Mouse (Mus musculus) spleen, adult 2 months (tissue): ENCODE measurements around the gene Olfr552. TPM values are rescaled to one million over a fixed set of nuclear protein-coding genes. Genes with fewer than 3 reads are reported as not detected.
A peak's percentile ranks its signal among the peaks of the same experiment; 100 is the strongest.

Source experiments
- DNase-seq, 2 experiments: peaks; one replicate each; pipeline versions ENCODE4 v3.0.0 to v3.0.0-alpha.2; 2012 to 2021; ENCODE audit warnings: low spot score in 2 of 2, low read depth in 1 of 2
- H3K27ac ChIP-seq: fragments of 200-500 bp; 2 replicates; pipeline ENCODE4 v1.5.1; 2012; ENCODE audit warnings: low read length, inconsistent platforms; ENCODE audit not compliant: insufficient read depth
- H3K27me3 ChIP-seq: fragments of 200-500 bp; 2 replicates; pipeline ENCODE4 v1.6.1; 2012; ENCODE audit warnings: mild to moderate bottlenecking, moderate library complexity, low read length, inconsistent platforms; ENCODE audit not compliant: control insufficient read depth, insufficient read depth
- H3K36me3 ChIP-seq: fragments of 200-500 bp; 2 replicates; pipeline ENCODE4 v1.6.1; 2012; ENCODE audit warnings: mild to moderate bottlenecking, low read length, inconsistent platforms; ENCODE audit not compliant: control insufficient read depth, insufficient read depth
- H3K4me1 ChIP-seq: fragments of 200-500 bp; 2 replicates; pipeline ENCODE4 v1.6.1; 2011; ENCODE audit warnings: inconsistent platforms; ENCODE audit not compliant: control insufficient read depth, insufficient read depth, insufficient read length
- H3K4me3 ChIP-seq: fragments of 200-500 bp; 2 replicates; pipeline ENCODE4 v1.5.1; 2011; ENCODE audit warnings: mild to moderate bottlenecking, inconsistent platforms; ENCODE audit not compliant: insufficient read depth, insufficient read length; ENCODE audit errors: extremely low read depth
- CTCF ChIP-seq: fragments of 200-500 bp; IDR thresholded peaks from 2 replicates; pipeline ENCODE4 v1.5.1; 2011; ENCODE audit warnings: mild to moderate bottlenecking, inconsistent platforms; ENCODE audit not compliant: insufficient read depth, insufficient read length, insufficient replicate concordance; ENCODE audit errors: extremely low read depth
- POLR2A ChIP-seq: fragments of 200-500 bp; IDR thresholded peaks from 2 replicates; pipeline ENCODE4 v1.6.1; 2011; ENCODE audit warnings: low read depth, low read length, inconsistent platforms
- WGBS: fragments of 180-500 bp; shearing (Covaris S2); methylation state at CpG from one replicate; pipeline ENCODE4 v1.1.7; 2018; 5-methylcytosine and 5-hydroxymethylcytosine counted together
- polyA plus RNA-seq: library from polyadenylated mRNA; depleted of rRNA; stranded (reverse); fragments of >200 nt; gene quantifications from 2 replicates; pipeline ENCODE4 v1.2.3, GENCODE M21; 2012; rRNA removed

Gene Olfr552
- 0.06 and 0.12 TPM in 2 replicates for polyA plus RNA-seq

DNA sequence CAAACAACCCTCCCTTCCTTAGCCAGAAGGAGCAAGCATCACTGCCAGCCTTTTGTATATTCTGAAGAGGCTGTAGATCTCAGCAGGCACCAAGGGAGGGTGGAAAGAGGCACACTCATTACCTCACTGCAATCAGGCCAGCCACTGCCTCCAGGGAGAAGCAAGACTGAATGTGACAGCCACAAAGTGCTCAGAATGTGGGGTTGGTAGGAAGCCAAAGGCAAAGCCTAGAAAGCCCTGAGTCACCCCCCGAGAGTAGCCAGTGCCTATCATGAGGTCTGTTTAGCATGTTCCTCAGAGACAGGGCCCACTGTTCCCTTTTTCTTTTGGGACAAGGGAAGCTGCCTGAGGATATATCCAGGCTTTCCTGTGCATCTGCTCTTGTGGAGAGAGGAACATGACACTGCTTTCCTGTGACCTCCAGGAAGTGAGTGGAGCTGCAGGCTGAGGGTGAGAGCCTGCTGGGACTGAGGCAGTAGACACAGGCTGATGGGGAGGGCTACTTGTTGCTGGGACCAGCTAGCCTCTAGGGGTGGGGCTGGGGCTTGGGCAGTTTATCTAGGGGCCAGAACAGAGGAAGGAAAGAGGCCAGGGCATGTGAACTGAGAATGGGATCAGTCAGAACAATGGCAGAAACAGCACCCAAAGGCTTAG lies at the start of gene Olfr552:
Gene Olfr552 (plus strand): TSS at position 393 of the 654 bp plus-strand sequence.
- Histone ChIP-seq H3K27me3 (no peaks in the 10 kb centered on the region), H3K27ac (no peak within 1 kb of the TSS), H3K4me1 (no peaks in the 10 kb centered on the region), H3K4me3 (no peak within 1 kb of the TSS), H3K36me3 (no peaks in the 10 kb centered on the region)
- DNase-seq, result no peak
- 20% methylated on average over 1 of the region's 1 CpGs for WGBS
- TF ChIP-seq CTCF (no peak), POLR2A (no peak)

GRCm38 (mm10) chr7:102549570-102549969 lies 48.0 kb upstream of the Olfr552 start, which contains the start of gene Olfr549:
Gene Olfr549 (plus strand): TSS chr7:102549870.
- DNase-seq, result no peak
- Histone ChIP-seq H3K36me3 (no peaks in the 10 kb centered on the region), H3K27me3 (no peaks in the 10 kb centered on the region), H3K4me1 (no peaks in the 10 kb centered on the region), H3K27ac (no peak within 1 kb of the TSS), H3K4me3 (no peak within 1 kb of the TSS)
- WGBS, result 83% methylated on average over 3 of the region's 3 CpGs
- TF ChIP-seq CTCF (no peak), POLR2A (no peak)

GRCm38 (mm10) chr7:102553279-102553678 lies 44.3 kb upstream of the Olfr552 start:
- H3K36me3 ChIP-seq, result no peaks in the 10 kb centered on the region
- no peak overlapping the region for H3K4me3 ChIP-seq
- TF ChIP-seq CTCF, result no peak
- no peak for TF ChIP-seq POLR2A
- no peaks in the 10 kb centered on the region for H3K27me3 ChIP-seq
- H3K27ac ChIP-seq, result no peak overlapping the region
- H3K4me1 ChIP-seq, result no peaks in the 10 kb centered on the region; the same call in 1 of the 2 replicates
- 39% methylated on average over 3 of the region's 3 CpGs for WGBS
- no peak for DNase-seq

- peak; percentile 83 to 89 for DNase-seq
- 5% methylated on average over 10 of the region's 10 CpGs for WGBS
- Histone ChIP-seq H3K36me3 (peaks cover 23% of the 10 kb centered on the region), H3K27me3 (no peaks in the 10 kb centered on the region), H3K4me1 (peaks cover 6% of the 10 kb centered on the region; the same call in 1 of the 2 replicates), H3K4me3 (peak within 1 kb of the TSS; percentile 75), H3K27ac (peak within 1 kb of the TSS; percentile 57)
- peak; percentile 34; the same call in 1 of the 2 replicates for TF ChIP-seq POLR2A
- TF ChIP-seq CTCF, result no peak
Measured at GRCm38 (mm10) chr7:102564999-102565997, 32.3 kb upstream of the Olfr552 start, which contains the start of gene Trim21. Gene Trim21 (minus strand): TSS chr7:102565486.

DNA sequence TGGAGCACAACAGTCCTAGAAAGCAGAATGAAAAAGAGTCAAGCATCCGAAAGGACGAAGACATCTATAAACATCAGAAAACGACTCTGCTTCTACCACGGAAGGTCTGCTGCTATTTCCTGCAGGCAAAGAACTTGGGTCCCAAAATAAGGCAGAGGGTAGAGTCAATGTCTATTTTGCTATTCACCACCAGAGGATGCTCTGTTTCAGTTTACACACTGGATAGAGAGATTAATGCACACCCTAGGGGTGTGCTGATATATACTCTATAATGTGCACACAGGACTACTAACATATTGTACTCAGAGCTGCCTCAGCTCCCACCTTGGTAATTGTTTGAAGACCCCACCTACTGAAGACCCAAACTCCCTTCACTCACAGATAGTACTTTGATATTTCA lies 31.4 kb upstream of the Olfr552 start:
- H3K27ac ChIP-seq, result no peak overlapping the region

DNA sequence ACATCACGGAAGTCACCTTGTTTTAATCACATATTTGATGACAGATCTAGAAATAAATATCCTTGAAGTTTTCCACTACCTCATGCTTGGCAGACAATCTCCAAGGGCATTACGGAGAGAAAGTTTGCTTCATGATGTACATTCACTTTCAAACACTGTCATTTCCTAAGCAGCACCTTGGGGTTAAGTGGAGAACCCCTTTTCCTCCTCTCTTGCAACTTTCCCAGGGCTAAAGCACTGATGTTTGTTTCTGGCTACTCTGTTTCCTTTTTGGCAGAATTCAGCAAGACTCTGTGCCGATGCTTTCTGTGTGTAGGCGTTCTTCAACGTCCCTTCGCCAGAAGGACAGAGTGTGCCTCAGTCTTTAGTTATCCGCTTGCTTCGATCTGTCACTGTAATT lies 26.4 kb upstream of the Olfr552 start, which contains the start of gene Olfr550:
Gene Olfr550 (plus strand): TSS at position 301 of the 400 bp plus-strand sequence.
- H3K27me3 ChIP-seq, result no peaks in the 10 kb centered on the region
- TF ChIP-seq CTCF (no peak), POLR2A (no peak)
- no peaks in the 10 kb centered on the region for H3K36me3 ChIP-seq
- H3K27ac ChIP-seq, result no peak within 1 kb of the TSS
- no peaks in the 10 kb centered on the region; the same call in 1 of the 2 replicates for H3K4me1 ChIP-seq
- H3K4me3 ChIP-seq, result no peak within 1 kb of the TSS
- WGBS, result 92% methylated on average over 8 of the region's 8 CpGs
- DNase-seq, result no peak

More for the DNA sequence above, 31.4 kb upstream of the Olfr552 start:
- Histone ChIP-seq H3K27me3 (no peaks in the 10 kb centered on the region), H3K4me1 (peaks cover 6% of the 10 kb centered on the region; the same call in 1 of the 2 replicates), H3K36me3 (peaks cover 14% of the 10 kb centered on the region), H3K4me3 (no peak overlapping the region)
- no peak for DNase-seq
- 62% methylated on average over 4 of the region's 4 CpGs for WGBS
- TF ChIP-seq CTCF (no peak), POLR2A (no peak)
